Mouse (Mus musculus): Measurements from ENCODE around the gene P4htm. TPM values are rescaled to one million over a fixed set of nuclear protein-coding genes. Genes with fewer than 3 reads are reported as not detected.
A peak's percentile ranks its signal among the peaks of the same experiment; 100 is the strongest.

The P4htm gene
- polyA plus RNA-seq, 1 experiment from 2014 or later, result 4.1 TPM

DNA sequence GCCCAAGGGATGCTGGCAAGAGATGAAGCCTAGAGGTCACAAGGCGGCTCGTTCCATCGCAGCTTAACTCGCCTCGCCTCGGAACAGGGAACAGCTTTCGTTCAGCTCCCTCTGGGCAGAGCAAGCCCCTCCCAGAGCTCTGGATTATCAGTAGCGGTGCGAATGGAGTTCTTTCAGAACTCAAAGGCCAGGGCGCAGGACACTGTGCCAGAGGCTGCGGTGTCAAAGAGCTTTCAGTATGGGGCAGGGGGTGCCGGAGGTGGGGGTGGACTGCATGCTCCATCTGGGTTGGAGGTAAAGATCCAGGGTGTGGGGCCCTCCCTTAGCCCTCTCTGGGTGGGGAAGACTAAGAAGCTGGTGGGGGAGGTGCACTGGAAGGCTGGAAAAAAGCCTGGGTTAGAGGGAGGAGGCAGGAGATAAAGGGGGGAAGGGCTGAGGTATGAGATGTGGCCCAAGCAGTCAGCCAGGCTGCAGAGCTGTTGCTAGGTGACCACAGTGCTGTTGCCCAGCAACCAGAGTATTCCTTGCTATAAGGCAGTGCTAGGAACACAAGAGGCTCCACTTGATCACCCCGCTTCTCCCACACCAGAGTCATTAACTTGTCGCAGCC, 9.8 kb downstream of the P4htm start:
- no peak overlapping the region for H3K4me3 ChIP-seq (ENCODE audit: low read depth, low read length)
- H3K9me3 ChIP-seq (ENCODE audit: low read length), result no peaks in the 10 kb centered on the region
- no peaks in the 10 kb centered on the region for H3K27me3 ChIP-seq (replicated peaks; ENCODE audit: insufficient read depth, low read length)
- 10% methylated on average over 14 of the region's 14 CpGs for WGBS
- ATAC-seq (peak; percentile 90), DNase-seq (ENCODE audit: low spot score) (peak; percentile 65)
- no peaks in the 10 kb centered on the region for H3K4me1 ChIP-seq (ENCODE audit: insufficient read depth, low read depth, low read length)
- no peak overlapping the region for H3K4me2 ChIP-seq (replicated peaks; ENCODE audit: low read depth, low read length)
- no peak for TF ChIP-seq CTCF (IDR thresholded peaks at IDR 0.05)
- no peak for TF ChIP-seq EP300 (IDR thresholded peaks at IDR 0.05)
- no peaks in the 10 kb centered on the region for H3K36me3 ChIP-seq (ENCODE audit: insufficient read depth, low read length)
- no peak overlapping the region for H3K9ac ChIP-seq (replicated peaks; ENCODE audit: low read depth)
- no peak overlapping the region for H3K27ac ChIP-seq (ENCODE audit: low read length)

DNA sequence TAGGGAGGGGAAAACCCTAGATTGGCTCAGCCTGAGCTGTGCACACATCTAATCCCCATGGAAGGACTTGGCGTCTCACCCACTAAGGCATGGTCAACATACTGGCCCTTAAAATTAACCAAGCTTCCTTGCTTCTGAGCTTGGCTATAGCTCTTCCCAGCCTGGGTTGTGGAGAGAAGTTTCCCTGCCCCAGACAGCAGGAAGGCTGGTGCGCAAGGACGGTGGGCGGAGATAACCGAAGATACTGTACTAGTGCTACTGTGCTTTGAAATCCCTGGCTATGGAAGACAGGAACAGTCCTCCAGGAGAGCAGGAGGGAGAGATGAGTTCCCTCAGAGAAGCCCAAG, 18.1 kb downstream of the P4htm start:
- ATAC-seq, result no peak
- no peak for TF ChIP-seq CTCF (IDR thresholded peaks at IDR 0.05)
- no peaks in the 10 kb centered on the region; the same call in 1 of the 2 replicates for H3K36me3 ChIP-seq (ENCODE audit: insufficient read depth, low read length)

DNA sequence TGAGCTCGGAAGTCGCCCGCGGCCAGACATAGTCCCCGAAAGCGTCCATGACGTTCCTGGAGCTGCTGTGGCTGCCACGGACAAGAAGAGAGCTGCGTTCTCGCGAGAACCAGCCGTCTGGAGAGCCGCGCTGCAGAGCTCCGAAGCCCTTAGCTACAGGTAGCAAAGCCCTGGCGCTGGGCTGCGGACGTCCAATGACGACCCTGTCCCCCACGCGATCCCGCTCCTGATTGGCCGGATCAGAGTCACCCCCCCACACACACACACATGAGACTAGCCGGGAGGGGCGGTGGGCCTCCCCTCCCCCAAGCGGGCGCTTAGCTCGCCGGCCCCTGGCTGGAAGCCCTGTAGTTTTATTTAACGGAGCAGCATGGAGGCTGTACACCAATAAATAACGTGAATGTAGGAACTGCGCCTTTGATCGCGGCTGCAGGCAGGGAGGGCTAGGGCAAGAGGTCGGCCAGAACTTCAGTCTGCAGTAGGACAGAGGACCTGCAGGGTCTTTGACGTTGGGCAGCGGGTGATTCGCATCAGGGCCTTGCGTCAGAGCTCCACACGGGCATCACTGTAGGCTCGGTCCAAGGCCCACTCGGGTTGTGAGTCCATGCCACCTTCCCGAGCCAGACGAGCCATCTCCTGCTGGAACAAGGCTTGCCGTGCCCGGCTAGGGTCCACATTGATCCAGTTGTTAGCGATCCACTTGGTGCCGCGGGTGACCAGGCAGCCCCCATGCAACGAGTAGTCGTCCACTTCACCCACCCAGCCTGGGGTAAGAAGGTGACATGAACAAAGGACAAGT, 18.7 kb downstream of the P4htm start, which contains the start of gene Wdr6:
Gene Wdr6, minus strand, starts transcription at position 195 of the 799 bp plus-strand sequence.
- WGBS, result 7% methylated on average over 49 of the region's 51 CpGs
- no peaks in the 10 kb centered on the region for H3K27me3 ChIP-seq (replicated peaks; ENCODE audit: insufficient read depth, low read length)
- 0 out of 2 replicates have a peak, but pooled peaks cover 6% of the 10 kb centered on the region for H3K4me1 ChIP-seq (ENCODE audit: insufficient read depth, low read depth, low read length)
- TF ChIP-seq CTCF (IDR thresholded peaks at IDR 0.05), result peak; percentile 9
- peak; percentile 55 for TF ChIP-seq EP300 (IDR thresholded peaks at IDR 0.05)
- peak; percentile 98 for ATAC-seq
- peak; percentile 97 for DNase-seq (ENCODE audit: low spot score)
- H3K9me3 ChIP-seq (ENCODE audit: low read length), result no peaks in the 10 kb centered on the region
- H3K9ac ChIP-seq (replicated peaks; ENCODE audit: low read depth), result peak within 1 kb of the TSS; percentile 55
- H3K36me3 ChIP-seq (ENCODE audit: insufficient read depth, low read length), result no peaks in the 10 kb centered on the region; the same call in 1 of the 2 replicates
- peak within 1 kb of the TSS; percentile 95 for H3K4me2 ChIP-seq (replicated peaks; ENCODE audit: low read depth, low read length)
- peak within 1 kb of the TSS; percentile 90 for H3K27ac ChIP-seq (ENCODE audit: low read length)
- H3K4me3 ChIP-seq (ENCODE audit: low read depth, low read length), result peak within 1 kb of the TSS; percentile 75

More for the DNA sequence above, 18.1 kb downstream of the P4htm start:
- no peak overlapping the region for H3K9ac ChIP-seq (replicated peaks; ENCODE audit: low read depth)
- no peak overlapping the region for H3K4me3 ChIP-seq (ENCODE audit: low read depth, low read length)
- no peaks in the 10 kb centered on the region for H3K27me3 ChIP-seq (replicated peaks; ENCODE audit: insufficient read depth, low read length)
- H3K4me2 ChIP-seq (replicated peaks; ENCODE audit: low read depth, low read length), result peak overlapping the region; percentile 95
- 0 out of 2 replicates have a peak, but pooled peaks cover 6% of the 10 kb centered on the region for H3K4me1 ChIP-seq (ENCODE audit: insufficient read depth, low read depth, low read length)
- no peak overlapping the region for H3K27ac ChIP-seq (ENCODE audit: low read length)
- WGBS, result 66% methylated on average over 5 of the region's 5 CpGs
- DNase-seq (ENCODE audit: low spot score), result no peak
- no peaks in the 10 kb centered on the region for H3K9me3 ChIP-seq (ENCODE audit: low read length)

DNA sequence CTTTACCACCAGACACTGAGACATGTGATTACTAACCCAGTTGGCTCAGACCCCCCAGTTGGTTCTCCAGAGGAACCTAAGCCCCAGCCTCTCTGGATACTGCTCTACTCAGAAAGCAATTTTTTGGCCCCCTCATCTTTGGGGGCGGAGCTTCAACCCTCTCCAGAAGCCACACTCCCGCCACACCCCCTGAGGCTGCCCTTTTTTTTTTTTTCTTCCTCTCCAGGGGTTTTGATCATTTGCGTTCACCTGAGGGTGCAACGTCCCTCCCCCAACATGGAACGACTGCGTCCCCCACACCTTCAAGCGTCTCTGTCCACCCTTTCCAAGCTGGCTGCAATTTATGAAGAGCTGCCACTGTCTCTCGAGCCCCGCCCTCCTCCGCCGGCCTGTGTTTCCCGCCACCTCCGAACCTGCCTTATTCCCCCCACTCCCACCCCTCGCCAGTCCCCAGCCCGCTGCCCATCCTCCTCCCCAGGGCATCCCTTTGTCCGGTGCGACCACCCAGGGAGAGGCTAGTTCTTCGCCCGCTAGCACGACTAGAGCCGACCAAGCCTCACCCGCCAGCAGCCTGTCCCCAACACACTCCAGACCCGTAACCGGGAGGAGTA, 19.4 kb downstream of the P4htm start:
- no peaks in the 10 kb centered on the region for H3K27me3 ChIP-seq (replicated peaks; ENCODE audit: insufficient read depth, low read length)
- peak overlapping the region; percentile 75 for H3K4me3 ChIP-seq (ENCODE audit: low read depth, low read length)
- ATAC-seq, result peak; percentile 36
- WGBS, result 1% methylated on average over 24 of the region's 24 CpGs
- TF ChIP-seq EP300 (IDR thresholded peaks at IDR 0.05), result no peak; the same call in 1 of the 2 replicates
- no peak for TF ChIP-seq CTCF (IDR thresholded peaks at IDR 0.05)
- 0 out of 2 replicates have a peak, but pooled peaks cover 6% of the 10 kb centered on the region for H3K4me1 ChIP-seq (ENCODE audit: insufficient read depth, low read depth, low read length)
- peak overlapping the region; percentile 95 for H3K4me2 ChIP-seq (replicated peaks; ENCODE audit: low read depth, low read length)
- H3K36me3 ChIP-seq (ENCODE audit: insufficient read depth, low read length), result no peaks in the 10 kb centered on the region; the same call in 1 of the 2 replicates
- peak overlapping the region; percentile 90 for H3K27ac ChIP-seq (ENCODE audit: low read length)
- no peaks in the 10 kb centered on the region for H3K9me3 ChIP-seq (ENCODE audit: low read length)
- DNase-seq (ENCODE audit: low spot score), result peak; percentile 74
- H3K9ac ChIP-seq (replicated peaks; ENCODE audit: low read depth), result peak overlapping the region; percentile 55

DNA sequence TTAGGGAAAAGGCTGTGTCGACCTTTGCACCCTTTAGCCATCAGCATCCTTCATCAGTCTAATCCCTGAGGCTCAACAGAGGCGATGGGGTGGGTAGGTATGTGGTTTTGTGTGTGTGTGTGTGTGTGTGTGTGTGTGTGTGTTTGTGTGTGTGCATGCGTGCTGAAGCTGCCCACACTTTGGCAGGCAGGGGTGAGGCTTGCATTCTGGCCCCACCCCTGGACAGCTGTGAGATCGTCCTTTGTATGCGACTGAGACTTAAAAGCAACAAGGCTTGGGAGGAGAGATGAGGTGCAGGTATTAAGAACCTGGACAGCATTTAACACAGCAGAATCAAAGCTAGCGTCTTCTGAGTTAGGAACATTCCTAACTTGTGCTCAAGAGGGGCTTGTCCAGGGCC, 20.4 kb downstream of the P4htm start:
- ATAC-seq (no peak), DNase-seq (ENCODE audit: low spot score) (no peak)
- no peaks in the 10 kb centered on the region for H3K27me3 ChIP-seq (replicated peaks; ENCODE audit: insufficient read depth, low read length)
- peaks cover 5% of the 10 kb centered on the region for H3K36me3 ChIP-seq (ENCODE audit: insufficient read depth, low read length)
- TF ChIP-seq EP300 (IDR thresholded peaks at IDR 0.05) (no peak), CTCF (IDR thresholded peaks at IDR 0.05) (no peak)
- H3K4me1 ChIP-seq (ENCODE audit: insufficient read depth, low read depth, low read length), result 0 out of 2 replicates have a peak, but pooled peaks cover 6% of the 10 kb centered on the region
- H3K9me3 ChIP-seq (ENCODE audit: low read length), result no peaks in the 10 kb centered on the region
- H3K9ac ChIP-seq (replicated peaks; ENCODE audit: low read depth), result no peak overlapping the region
- no peak overlapping the region for H3K4me3 ChIP-seq (ENCODE audit: low read depth, low read length)
- H3K27ac ChIP-seq (ENCODE audit: low read length), result no peak overlapping the region
- peak overlapping the region; percentile 95; the same call in 1 of the 2 replicates for H3K4me2 ChIP-seq (replicated peaks; ENCODE audit: low read depth, low read length)
- 49% methylated on average over 6 of the region's 6 CpGs for WGBS
